ENCODE assay signal across 21 mouse cellular contexts in the genomic region with DNA sequence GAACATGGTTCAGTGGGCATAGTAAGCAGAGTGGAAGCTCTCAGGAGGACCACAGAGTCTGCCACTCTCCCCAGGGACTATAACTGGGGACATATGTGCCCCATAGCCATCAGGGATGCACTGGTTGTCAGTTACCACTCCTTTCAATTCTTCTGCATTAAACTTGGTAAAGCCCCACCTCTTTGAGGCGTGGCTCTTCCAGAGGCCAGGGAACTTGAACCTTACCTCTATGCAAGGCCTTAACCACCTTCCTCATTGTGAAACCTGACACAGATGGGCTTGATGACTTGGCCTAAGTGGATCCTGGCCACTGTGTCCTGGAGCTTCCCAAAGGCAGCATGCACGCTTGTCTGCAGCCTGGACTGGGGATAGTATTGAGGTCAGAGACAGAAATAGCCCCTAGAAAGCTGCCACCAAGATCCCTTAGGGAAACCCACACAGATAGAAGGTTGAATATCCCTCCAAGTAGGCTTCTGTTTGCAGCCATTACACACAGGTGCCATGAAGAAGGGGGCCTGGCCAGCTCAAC. TPM values are rescaled to one million over a fixed set of nuclear protein-coding genes. Genes with fewer than 3 reads are reported as not detected.
DNase-seq lines count a peak whose midpoint lies in the region; ATAC-seq and TF ChIP-seq lines count a peak whose summit lies in the region.
"Had no signal": no experiment of that assay in that cellular context is flagged by ENCODE, and none has a peak within 500 bp of the region (broad histone marks: within the 10 kb centered on the region; RNA-seq: fewer than 3 reads in every experiment).

No protein-coding gene starts in this region.

- peak; percentile 25 to 62 for DNase-seq in heart, adult 18-20 months
- no peak for DNase-seq in heart, postnatal 36 days
- peak; percentile 60 for DNase-seq in large intestine, adult 2 months (ENCODE audit: low read depth, low spot score)
- no peak for DNase-seq in embryo, embryonic 10 days (ENCODE audit: low spot score)
- DNase-seq: adrenal gland, postnatal 14 days; B cell, adult 2 months; cerebellum, adult 8-10 months; embryo, embryonic 11 days; kidney, postnatal 10 days; right cerebral cortex, postnatal 4 days; thymus, postnatal 25 days had no signal

- 71% methylated on average over 2 of the region's 2 CpGs for WGBS in heart, embryonic 11.5 days (ENCODE audit: insufficient replicate concordance)
- 45% methylated on average over 2 of the region's 2 CpGs for WGBS in large intestine, adult 2 months

- H3K9me3 ChIP-seq in E14TG2a.4 (ENCODE audit: low read length), result no peaks in the 10 kb centered on the region
- H3K9me3 ChIP-seq in heart, embryonic 11.5 days (replicated peaks; ENCODE audit: control insufficient read depth, low read length), result no peaks in the 10 kb centered on the region
- H3K9me3 ChIP-seq: forebrain, embryonic 13.5 days had no signal

- ATAC-seq in heart, embryonic 11.5 days (replicated peaks; ENCODE audit: insufficient number of reproducible peaks, low FRiP score, low TSS enrichment), result no peak
- no peak for ATAC-seq in CD4-positive, CD25-positive, alpha-beta regulatory T cell, adult 4 months
- ATAC-seq: forebrain, embryonic 13.5 days; inflammation-experienced regulatory T-cells, adult 6 months; lung, postnatal 0 days had no signal

- H3K9ac ChIP-seq in heart, embryonic 11.5 days (ENCODE audit: low read depth, low read length), result no peak overlapping the region

- no peaks in the 10 kb centered on the region for H3K27me3 ChIP-seq in E14TG2a.4 (ENCODE audit: insufficient read depth, low read length)
- H3K27me3 ChIP-seq in heart, embryonic 11.5 days (ENCODE audit: control insufficient read depth, insufficient read depth, low read length), result no peaks in the 10 kb centered on the region
- H3K27me3 ChIP-seq: forebrain, embryonic 13.5 days had no signal

- peaks cover 13% of the 10 kb centered on the region for H3K36me3 ChIP-seq in E14TG2a.4 (ENCODE audit: insufficient read depth, low read length)
- no peaks in the 10 kb centered on the region for H3K36me3 ChIP-seq in heart, embryonic 11.5 days (ENCODE audit: control insufficient read depth, insufficient read depth, low read length)

- 0 out of 2 replicates have a peak overlapping the region, but pooled peaks have one; percentile 29 for H3K27ac ChIP-seq in heart, embryonic 11.5 days (ENCODE audit: low read depth, low read length)
- H3K27ac ChIP-seq: forebrain, embryonic 13.5 days had no signal

- no peak for TF ChIP-seq CTCF in E14TG2a.4 (conservative IDR thresholded peaks at IDR 0.05; ENCODE audit: low read length)

- H3K4me1 ChIP-seq in E14TG2a.4 (replicated peaks; ENCODE audit: low read depth, low read length), result peaks cover 79% of the 10 kb centered on the region
- H3K4me1 ChIP-seq in heart, embryonic 11.5 days (ENCODE audit: control insufficient read depth, insufficient read depth, low read length), result peaks cover 28% of the 10 kb centered on the region

- intact Hi-C loops in heart, postnatal 36 days (cut with DNase I), result no loop called here

- no peak overlapping the region for H3K4me2 ChIP-seq in heart, embryonic 11.5 days
- H3K4me2 ChIP-seq: forebrain, embryonic 13.5 days had no signal

- H3K4me3 ChIP-seq in E14TG2a.4 (replicated peaks; ENCODE audit: low read length), result peak overlapping the region; percentile 93
- no peak overlapping the region for H3K4me3 ChIP-seq in heart, embryonic 11.5 days (ENCODE audit: low read depth, low read length)
- H3K4me3 ChIP-seq: forebrain, embryonic 13.5 days had no signal

RNA-seq across cellular contexts. Expression of a gene that starts 2.8 kb away (rescaled TPM):
- 10 to 100 TPM; 37.3 to 40.1 TPM for total RNA-seq in heart, adult 18-20 months (2021)
- 10 to 100 TPM; 46.6 to 49.5 TPM for total RNA-seq in heart, postnatal 36 days (2021)
- polyA plus RNA-seq in heart, embryonic 11.5 days (2014; fragmentation: Nextera tagmentation; extraction: Ambion mirVana), result 154 and 162 TPM in 2 replicates
- 81.5 and 94.7 TPM in 2 replicates for polyA plus RNA-seq in large intestine, adult 2 months (2012; rRNA removed)
- polyA plus RNA-seq in CD4-positive, CD25-positive, alpha-beta regulatory T cell, adult 4 months (2017; shearing (Covaris generic)), result 10 to 100 TPM; 51.4 to 62.3 TPM

RNA-seq across cellular contexts. Expression of a gene that starts 29.9 kb away (rescaled TPM):
- under 1 TPM in 1 of 2 experiments, not detected in 1; 0.15 TPM for total RNA-seq in heart, adult 18-20 months (2021)
- total RNA-seq in heart, postnatal 36 days (2021), result under 1 TPM; 0.08 to 0.19 TPM
- 0.14 TPM in 1 of 2 replicates, not detected in the other for polyA plus RNA-seq in heart, embryonic 11.5 days (2014; fragmentation: Nextera tagmentation; extraction: Ambion mirVana)
- 3.9 and 4.7 TPM in 2 replicates for polyA plus RNA-seq in large intestine, adult 2 months (2012; rRNA removed)
- 1 to 10 TPM in 1 of 2 experiments, under 1 TPM in 1; 0.22 to 1.3 TPM for polyA plus RNA-seq in CD4-positive, CD25-positive, alpha-beta regulatory T cell, adult 4 months (2017; shearing (Covaris generic))
- total RNA-seq: hematopoietic stem cell, adult 5-6 weeks; megakaryocyte-erythroid progenitor cell, adult 5-6 weeks; monocyte, adult 5-6 weeks had no signal
- polyA plus RNA-seq: inflammation-experienced regulatory T-cells, adult 6 months; liver, adult 2 months had no signal

RNA-seq across cellular contexts. Expression of a gene that starts 40.3 kb away (rescaled TPM):
- 10 to 100 TPM; 18.2 to 19.4 TPM for total RNA-seq in heart, adult 18-20 months (2021)
- 10 to 100 TPM; 20.4 to 24.3 TPM for total RNA-seq in heart, postnatal 36 days (2021)
- polyA plus RNA-seq in heart, embryonic 11.5 days (2014; fragmentation: Nextera tagmentation; extraction: Ambion mirVana), result 34.6 and 37.4 TPM in 2 replicates
- polyA plus RNA-seq in large intestine, adult 2 months (2012; rRNA removed), result 19.0 and 20.6 TPM in 2 replicates
- polyA plus RNA-seq in CD4-positive, CD25-positive, alpha-beta regulatory T cell, adult 4 months (2017; shearing (Covaris generic)), result 10 to 100 TPM in 1 of 2 experiments, 1 to 10 TPM in 1; 9.7 to 17.7 TPM

RNA-seq across cellular contexts. Expression of a gene that starts 41.1 kb away (rescaled TPM):
- not detected for total RNA-seq in heart, adult 18-20 months (2021)
- total RNA-seq in heart, postnatal 36 days (2021), result not detected
- 0.17 and 0.66 TPM in 2 replicates for polyA plus RNA-seq in heart, embryonic 11.5 days (2014; fragmentation: Nextera tagmentation; extraction: Ambion mirVana)
- not detected in 2 replicates for polyA plus RNA-seq in large intestine, adult 2 months (2012; rRNA removed)
- polyA plus RNA-seq in CD4-positive, CD25-positive, alpha-beta regulatory T cell, adult 4 months (2017; shearing (Covaris generic)), result under 1 TPM; 0.16 to 0.18 TPM
- total RNA-seq: liver, adult 2 months; megakaryocyte-erythroid progenitor cell, adult 5-6 weeks; monocyte, adult 5-6 weeks had no signal
- polyA plus RNA-seq: liver, adult 2 months; lung, postnatal 0 days had no signal

Comparison
In these comparisons a context has a peak if more than half of its experiments do, and no peak if none do; other contexts are left out.
1. DNase-seq: peak in heart, adult 18-20 months (2 of 2) and large intestine, adult 2 months (single experiment); none in heart, postnatal 36 days (0 of 2) and embryo, embryonic 10 days (single experiment).